Mouse (Mus musculus) embryonic fibroblast, embryonic 13.5 days (primary cell): ENCODE measurements around the gene Smtnl2.

Source experiments
- CTCF ChIP-seq: IDR thresholded peaks from 2 replicates; pipeline ENCODE4 v1.5.1; 2011; ENCODE audit warnings: mild to moderate bottlenecking, control low read depth, low read length, moderate library complexity, borderline replicate concordance; ENCODE audit not compliant: insufficient read depth
- POLR2A ChIP-seq: IDR thresholded peaks from 2 replicates; pipeline ENCODE4 v1.6.1; 2011; ENCODE audit warnings: low read depth, mild to moderate bottlenecking, control low read depth, low read length, moderate library complexity

DNA sequence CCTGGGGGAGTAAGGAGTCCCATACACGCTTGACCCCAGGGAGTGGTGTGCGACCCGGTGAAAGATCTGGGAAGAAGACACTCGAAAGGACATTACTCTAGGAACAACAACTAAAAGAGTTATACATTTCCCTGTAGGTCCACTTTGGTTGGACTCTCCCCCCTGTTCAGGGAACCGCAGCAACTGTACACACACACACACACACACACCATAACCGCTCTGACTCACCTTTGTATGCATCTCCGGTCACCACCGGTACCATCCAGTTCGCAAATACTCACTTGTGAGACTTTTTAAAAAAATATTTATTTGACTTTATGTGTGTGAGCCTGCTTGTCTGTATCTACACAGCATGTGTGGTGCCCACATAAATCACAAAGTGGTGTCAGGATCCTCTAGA, 432 bp upstream of the Smtnl2 start:
- no peak for TF ChIP-seq POLR2A
- no peak for TF ChIP-seq CTCF
